Mouse (Mus musculus): ENCODE results near the gene Tgm7. TPM values are rescaled to one million over a fixed set of nuclear protein-coding genes. Genes with fewer than 3 reads are reported as not detected.

The Tgm7 gene
- polyA plus RNA-seq, 1 experiment from 2014 or later: not detected

- ATAC-seq (ENCODE audit: low FRiP score, low TSS enrichment) (no peak), DNase-seq (ENCODE audit: low spot score) (no peak)
- TF ChIP-seq EP300 (optimal IDR thresholded peaks at IDR 0.05) (no peak), CTCF (IDR thresholded peaks at IDR 0.05; ENCODE audit: low read depth) (no peak)
- H3K4me2 ChIP-seq (replicated peaks; ENCODE audit: low read depth): no peak overlapping the region
- H3K4me3 ChIP-seq (ENCODE audit: low read depth, low read length): no peak overlapping the region
- H3K4me1 ChIP-seq (replicated peaks; ENCODE audit: control insufficient read depth, insufficient read depth): no peaks in the 10 kb centered on the region
- no peak overlapping the region for H3K27ac ChIP-seq (replicated peaks)
- H3K9me3 ChIP-seq (ENCODE audit: control insufficient read depth, low read length): no peaks in the 10 kb centered on the region
- H3K9ac ChIP-seq (ENCODE audit: low read length): no peak overlapping the region
- 85% methylated on average over 5 of the region's 5 CpGs for WGBS
- H3K27me3 ChIP-seq (ENCODE audit: control insufficient read depth, insufficient read depth, low read length): no peaks in the 10 kb centered on the region
- no peaks in the 10 kb centered on the region for H3K36me3 ChIP-seq (ENCODE audit: control insufficient read depth, insufficient read depth, low read length)
Measured at GRCm38 (mm10) chr2:121052176-121052575, 57.4 kb downstream of the Tgm7 start.

DNA sequence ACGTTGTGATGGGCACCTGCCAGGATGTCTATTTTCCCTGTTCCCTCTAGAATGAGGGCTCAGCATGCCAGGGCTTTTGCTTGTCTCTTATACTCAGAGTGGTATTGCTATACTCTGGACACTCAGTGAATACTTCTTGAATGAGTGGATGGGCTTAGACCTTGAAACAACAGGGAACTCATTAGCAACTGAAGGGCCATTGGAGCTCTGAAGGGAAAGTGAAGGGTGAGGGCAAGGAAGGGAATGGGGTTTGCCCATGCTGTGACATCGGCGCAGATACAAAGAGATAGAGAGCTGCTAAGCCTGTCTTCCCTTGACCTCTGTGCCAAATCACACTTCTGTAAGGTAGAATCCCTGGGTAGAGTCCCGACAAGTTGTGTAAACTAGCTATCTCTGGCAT, 63.9 kb downstream of the Tgm7 start:
- TF ChIP-seq EP300 (optimal IDR thresholded peaks at IDR 0.05) (no peak), CTCF (IDR thresholded peaks at IDR 0.05; ENCODE audit: low read depth) (no peak)
- WGBS: 72% methylated on average over 4 of the region's 4 CpGs

More for the DNA sequence above, 63.9 kb downstream of the Tgm7 start:
- Histone ChIP-seq H3K4me2 (replicated peaks; ENCODE audit: low read depth) (no peak overlapping the region), H3K36me3 (ENCODE audit: control insufficient read depth, insufficient read depth, low read length) (no peaks in the 10 kb centered on the region), H3K27me3 (ENCODE audit: control insufficient read depth, insufficient read depth, low read length) (no peaks in the 10 kb centered on the region), H3K9ac (ENCODE audit: low read length) (no peak overlapping the region), H3K27ac (replicated peaks) (no peak overlapping the region), H3K4me3 (ENCODE audit: low read depth, low read length) (no peak overlapping the region), H3K9me3 (ENCODE audit: control insufficient read depth, low read length) (no peaks in the 10 kb centered on the region), H3K4me1 (replicated peaks; ENCODE audit: control insufficient read depth, insufficient read depth) (no peaks in the 10 kb centered on the region)
- DNase-seq (ENCODE audit: low spot score) (no peak), ATAC-seq (ENCODE audit: low FRiP score, low TSS enrichment) (no peak)

Other genes starting within 250 kb of the Tgm7 start
- 8.5 and 8.9 TPM in 2 replicates for gene Ubr1, start 139.1 kb downstream of the Tgm7 start, polyA plus RNA-seq (2015; fragmentation: Nextera tagmentation; extraction: Ambion mirVana)
- 9.9 and 10.7 TPM in 2 replicates for gene Tmem62, start 132.8 kb downstream of the Tgm7 start, polyA plus RNA-seq (2015; fragmentation: Nextera tagmentation; extraction: Ambion mirVana)
- gene Ccndbp1, start 101.4 kb downstream of the Tgm7 start, polyA plus RNA-seq (2015; fragmentation: Nextera tagmentation; extraction: Ambion mirVana): 31.1 and 33.6 TPM in 2 replicates
- gene Epb42, start 72.7 kb downstream of the Tgm7 start, polyA plus RNA-seq (2015; fragmentation: Nextera tagmentation; extraction: Ambion mirVana): 0.22 and 0.23 TPM in 2 replicates
- gene Tgm5, start 24.0 kb downstream of the Tgm7 start, polyA plus RNA-seq (2015; fragmentation: Nextera tagmentation; extraction: Ambion mirVana): 1.8 and 2.7 TPM in 2 replicates
- 9.6 and 9.7 TPM in 2 replicates for gene Adal, start 30.6 kb upstream of the Tgm7 start, polyA plus RNA-seq (2015; fragmentation: Nextera tagmentation; extraction: Ambion mirVana)
- 12.6 and 14.9 TPM in 2 replicates for gene Lcmt2, start 30.9 kb upstream of the Tgm7 start, polyA plus RNA-seq (2015; fragmentation: Nextera tagmentation; extraction: Ambion mirVana)
- 14.2 and 15.4 TPM in 2 replicates for gene Tubgcp4, start 60.9 kb upstream of the Tgm7 start, polyA plus RNA-seq (2015; fragmentation: Nextera tagmentation; extraction: Ambion mirVana)
- gene Zscan29, start 61.3 kb upstream of the Tgm7 start, polyA plus RNA-seq (2015; fragmentation: Nextera tagmentation; extraction: Ambion mirVana): 5.5 and 5.8 TPM in 2 replicates
- 9.6 and 10.6 TPM in 2 replicates for gene Trp53bp1, start 161.6 kb upstream of the Tgm7 start, polyA plus RNA-seq (2015; fragmentation: Nextera tagmentation; extraction: Ambion mirVana)
- gene Map1a, start 179.8 kb upstream of the Tgm7 start, polyA plus RNA-seq (2015; fragmentation: Nextera tagmentation; extraction: Ambion mirVana): 1.3 and 2.1 TPM in 2 replicates
- gene Ppip5k1, start 245.6 kb upstream of the Tgm7 start, polyA plus RNA-seq (2015; fragmentation: Nextera tagmentation; extraction: Ambion mirVana): 13.9 and 14.1 TPM in 2 replicates
- gene Ckmt1, start 247.9 kb upstream of the Tgm7 start, polyA plus RNA-seq (2015; fragmentation: Nextera tagmentation; extraction: Ambion mirVana): 625 and 652 TPM in 2 replicates